Mouse (Mus musculus): ENCODE data around the gene Prkcq.

DNA sequence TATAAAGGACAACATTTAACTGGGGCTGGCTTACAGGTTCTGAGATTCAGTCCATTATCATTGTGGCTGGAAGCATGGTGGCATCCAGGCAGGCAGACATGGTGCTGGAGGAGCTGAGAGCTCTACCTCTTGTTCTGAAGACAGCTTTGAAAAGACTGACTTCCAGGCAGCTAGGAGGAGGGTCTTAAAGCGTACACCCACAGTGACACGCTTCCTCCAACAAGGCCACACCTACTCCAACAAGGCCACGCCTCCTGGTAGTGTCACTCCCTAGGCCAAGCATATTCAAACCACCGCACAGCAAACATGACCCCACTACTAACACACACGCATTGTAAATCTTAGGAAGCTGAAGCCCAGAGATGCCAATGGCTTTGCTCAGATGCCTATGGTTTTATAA, 87.5 kb downstream of the Prkcq start:
- TF ChIP-seq CTCF (IDR thresholded peaks at IDR 0.05; ENCODE audit: extremely low read depth, insufficient read length, insufficient replicate concordance, low read depth, low read length) (no peak), POLR2A (IDR thresholded peaks at IDR 0.05; ENCODE audit: low read depth, low read length) (no peak)
